Comparison of ENCODE assay signal across 14 mouse cellular contexts in genomic region chr7:123907946-123908840, GRCm38 (mm10).
A peak's percentile ranks its signal among the peaks of the same experiment; 100 is the strongest.
DNase-seq lines count a peak whose midpoint lies in the region; ATAC-seq and TF ChIP-seq lines count a peak whose summit lies in the region.
"Had no signal": no experiment of that assay in that cellular context is flagged by ENCODE, and none has a peak within 500 bp of the region (broad histone marks: within the 10 kb centered on the region; RNA-seq: fewer than 3 reads in every experiment).

No protein-coding gene starts in this region.

- peak; percentile 2 for DNase-seq in gastrocnemius, adult 18-20 months (ENCODE audit: low spot score)
- DNase-seq in gastrocnemius, postnatal 25 days = no peak
- peak; percentile 80 for DNase-seq in midbrain, postnatal 0 days (ENCODE audit: low spot score)
- DNase-seq in cerebellum, adult 9-11 months = peak; percentile 86
- peak; percentile 4 for DNase-seq in heart, postnatal 4 days
- DNase-seq in frontal cortex, postnatal 10 days (ENCODE audit: low spot score in 2 of 2) = no peak
- no peak for DNase-seq in layer of hippocampus, postnatal 36 days
- DNase-seq: kidney, adult 9 months; lung, embryonic 14.5 days; thymus, postnatal 36 days had no signal

- H3K4me3 ChIP-seq in midbrain, postnatal 0 days (ENCODE audit: low read depth, low read length) = no peak overlapping the region
- H3K4me3 ChIP-seq in midbrain, embryonic 16.5 days (ENCODE audit: low read depth, low read length) = no peak overlapping the region
- H3K4me3 ChIP-seq: limb, embryonic 13.5 days had no signal

- WGBS in midbrain, postnatal 0 days = 89% methylated on average over 6 of the region's 6 CpGs
- 94% methylated on average over 6 of the region's 6 CpGs for WGBS in midbrain, embryonic 16.5 days

- no peak overlapping the region for H3K9ac ChIP-seq in midbrain, postnatal 0 days (replicated peaks; ENCODE audit: low read length, poor library complexity, severe bottlenecking)
- H3K9ac ChIP-seq in midbrain, embryonic 16.5 days (ENCODE audit: low read depth, low read length) = no peak overlapping the region
- H3K9ac ChIP-seq: hindbrain, embryonic 14.5 days; limb, embryonic 13.5 days; lung, embryonic 14.5 days had no signal

- no peaks in the 10 kb centered on the region for H3K36me3 ChIP-seq in midbrain, postnatal 0 days (ENCODE audit: insufficient read depth, low read length)
- H3K36me3 ChIP-seq in midbrain, embryonic 16.5 days (ENCODE audit: control insufficient read depth, insufficient read depth, low read length) = no peaks in the 10 kb centered on the region
- H3K36me3 ChIP-seq: limb, embryonic 13.5 days had no signal

- H3K4me1 ChIP-seq in midbrain, postnatal 0 days (ENCODE audit: insufficient read depth, low read length) = no peaks in the 10 kb centered on the region
- H3K4me1 ChIP-seq in midbrain, embryonic 16.5 days (ENCODE audit: control insufficient read depth, insufficient read depth, low read length) = no peaks in the 10 kb centered on the region
- H3K4me1 ChIP-seq: limb, embryonic 13.5 days had no signal

- no peak for TF ChIP-seq CTCF in midbrain, postnatal 0 days (IDR thresholded peaks at IDR 0.05)

- no peaks in the 10 kb centered on the region for H3K9me3 ChIP-seq in midbrain, postnatal 0 days (ENCODE audit: low read length)
- H3K9me3 ChIP-seq in midbrain, embryonic 16.5 days (replicated peaks; ENCODE audit: control insufficient read depth, low read length, poor library complexity, severe bottlenecking) = no peaks in the 10 kb centered on the region
- H3K9me3 ChIP-seq: limb, embryonic 13.5 days had no signal

- H3K4me2 ChIP-seq in midbrain, postnatal 0 days (ENCODE audit: low read depth, low read length, poor library complexity, severe bottlenecking) = no peak overlapping the region
- H3K4me2 ChIP-seq in midbrain, embryonic 16.5 days (ENCODE audit: low read length) = no peak overlapping the region
- H3K4me2 ChIP-seq: hindbrain, embryonic 14.5 days; limb, embryonic 13.5 days; lung, embryonic 14.5 days had no signal

- no peak for ATAC-seq in midbrain, postnatal 0 days (ENCODE audit: low FRiP score)
- ATAC-seq in midbrain, embryonic 16.5 days = no peak
- ATAC-seq: activated CD4-positive, CD25-positive, alpha-beta regulatory T cell, adult 4 months had no signal

- no peak overlapping the region for H3K27ac ChIP-seq in midbrain, postnatal 0 days (ENCODE audit: low read depth, low read length)
- H3K27ac ChIP-seq in midbrain, embryonic 16.5 days (ENCODE audit: low read length) = no peak overlapping the region
- H3K27ac ChIP-seq: hindbrain, embryonic 14.5 days; limb, embryonic 13.5 days had no signal

- H3K27me3 ChIP-seq in midbrain, postnatal 0 days (ENCODE audit: insufficient read depth, low read length) = no peaks in the 10 kb centered on the region
- no peaks in the 10 kb centered on the region for H3K27me3 ChIP-seq in midbrain, embryonic 16.5 days (ENCODE audit: control insufficient read depth, insufficient read depth, low read depth, low read length)
- H3K27me3 ChIP-seq: limb, embryonic 13.5 days had no signal

Comparison
In these comparisons a context has a peak if more than half of its experiments do, and no peak if none do; other contexts are left out.
1. DNase-seq: peak in gastrocnemius, adult 18-20 months (single experiment), midbrain, postnatal 0 days (single experiment), cerebellum, adult 9-11 months (single experiment) and heart, postnatal 4 days (single experiment); none in gastrocnemius, postnatal 25 days (single experiment), frontal cortex, postnatal 10 days (0 of 2) and layer of hippocampus, postnatal 36 days (0 of 2).